Mouse (Mus musculus) spleen, postnatal 14 days (tissue): ENCODE measurements at regions not wholly inside any gene's neighbourhood (a gene's known extent, or its start where the extent isn't known, plus 50 kb on each side); places are given as distances from the start of the nearest gene placed in this dataset.

Experiments
- DNase-seq, 2 experiments: peaks; one replicate each; pipeline ENCODE4 v3.0.0; 2021 to 2022; ENCODE audit warnings: low spot score in 2 of 2

GRCm38 (mm10) chr12:51024057-51024743 lies 323.7 kb upstream of the G2e3 start:
- no peak for DNase-seq

- DNase-seq = no peak
Observed at GRCm38 (mm10) chr12:51018185-51018584, 329.7 kb upstream of the G2e3 start.

GRCm38 (mm10) chr12:51016081-51016480 lies 331.8 kb upstream of the G2e3 start:
- DNase-seq = no peak

GRCm38 (mm10) chr12:51009644-51010043 lies 338.2 kb upstream of the G2e3 start:
- no peak for DNase-seq

- DNase-seq = no peak
Observed at GRCm38 (mm10) chr12:51001722-51002592, 345.9 kb upstream of the G2e3 start.

- DNase-seq = no peak
Observed at GRCm38 (mm10) chr12:51001096-51001495, 346.8 kb upstream of the G2e3 start.

GRCm38 (mm10) chr12:51000281-51001075 lies 347.4 kb upstream of the G2e3 start:
- DNase-seq = no peak

GRCm38 (mm10) chr12:50999295-51000237 lies 348.3 kb upstream of the G2e3 start:
- peak in 1 of 2 experiments; percentile 4 for DNase-seq

GRCm38 (mm10) chr12:50995664-50996063 lies 346.8 kb upstream of the Prkd1 start:
- DNase-seq = no peak

- no peak for DNase-seq
Observed at GRCm38 (mm10) chr12:50989561-50990325, 340.8 kb upstream of the Prkd1 start.

- no peak for DNase-seq
Observed at GRCm38 (mm10) chr12:50981318-50981717, 332.4 kb upstream of the Prkd1 start.

GRCm38 (mm10) chr12:50980800-50981199 lies 331.9 kb upstream of the Prkd1 start:
- no peak for DNase-seq

- no peak for DNase-seq
Observed at GRCm38 (mm10) chr12:50970759-50971122, 321.8 kb upstream of the Prkd1 start.

- no peak for DNase-seq
Observed at GRCm38 (mm10) chr12:50969887-50970758, 321.2 kb upstream of the Prkd1 start.

GRCm38 (mm10) chr12:50969402-50969801 lies 320.5 kb upstream of the Prkd1 start:
- no peak for DNase-seq

GRCm38 (mm10) chr12:50967168-50967810 lies 318.4 kb upstream of the Prkd1 start:
- DNase-seq = no peak

GRCm38 (mm10) chr12:50953971-50954370 lies 305.1 kb upstream of the Prkd1 start:
- DNase-seq = no peak

GRCm38 (mm10) chr12:50947035-50947434 lies 298.1 kb upstream of the Prkd1 start:
- no peak for DNase-seq
